In genomic region chr3:39069011-39069410, GRCm38 (mm10) we compare ENCODE assay signal across 6 mouse cellular contexts.
"Had no signal": no experiment of that assay in that cellular context is flagged by ENCODE, and none has a peak within 500 bp of the region (broad histone marks: within the 10 kb centered on the region; RNA-seq: fewer than 3 reads in every experiment).

No protein-coding gene starts in this region.

- DNase-seq: kidney, adult 18-20 months; kidney, postnatal 14 days; left cerebral cortex, postnatal 4 days; lung, adult 18-20 months; right cerebral cortex, postnatal 14 days; thymus, postnatal 36 days had no signal
